Mouse (Mus musculus) lung, adult 2 months (tissue): ENCODE measurements around the gene Adcy7.

ENCODE experiments used
- CTCF ChIP-seq: fragments of 200-500 bp; IDR thresholded peaks from 2 replicates; pipeline ENCODE4 v1.5.1; 2011; ENCODE audit warnings: mild to moderate bottlenecking, low read length, control low read depth; ENCODE audit not compliant: insufficient read depth
- POLR2A ChIP-seq: fragments of 200-500 bp; IDR thresholded peaks from 2 replicates; pipeline ENCODE4 v1.6.1; 2011; ENCODE audit warnings: low read depth, mild to moderate bottlenecking, control low read depth, low read length, borderline replicate concordance; ENCODE audit errors: extremely low read depth

DNA sequence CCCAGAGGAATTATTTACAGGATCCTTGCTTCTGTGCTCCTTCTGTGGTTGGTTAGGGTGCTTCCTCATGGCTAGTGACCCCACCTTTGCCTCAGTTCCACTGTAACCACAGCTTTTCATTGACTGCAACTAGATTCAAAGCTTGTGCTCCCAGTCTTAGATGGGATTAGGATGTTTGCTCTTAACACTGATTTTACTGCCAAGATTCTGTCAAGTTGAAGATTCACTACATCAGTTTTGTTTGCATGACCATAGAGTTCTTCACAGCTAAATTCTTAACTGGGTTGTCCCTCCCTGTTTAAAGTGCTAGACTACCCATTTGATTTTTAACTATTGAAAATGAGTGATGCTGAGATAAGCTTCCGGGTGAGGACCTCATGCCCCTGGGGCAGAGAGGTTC, 43.9 kb upstream of the Adcy7 start:
- TF ChIP-seq CTCF = no peak
- TF ChIP-seq POLR2A = no peak
